Mouse (Mus musculus) spleen, adult 2 months (tissue): ENCODE data around the gene Prr14l. TPM values are rescaled to one million over a fixed set of nuclear protein-coding genes. Genes with fewer than 3 reads are reported as not detected.
"Not testable (repeated sequence)": the region's sequence is repeated elsewhere in the genome, so short reads cannot be mapped to it uniquely, and the experiment has no call there.

ENCODE experiments used
- DNase-seq, 2 experiments: peaks; one replicate each; pipeline versions ENCODE4 v3.0.0 to v3.0.0-alpha.2; 2012 to 2021; ENCODE audit warnings: low spot score in 2 of 2, low read depth in 1 of 2
- H3K27ac ChIP-seq: fragments of 200-500 bp; 2 replicates; pipeline ENCODE4 v1.5.1; 2012; ENCODE audit warnings: low read length, inconsistent platforms; ENCODE audit not compliant: insufficient read depth
- H3K27me3 ChIP-seq: fragments of 200-500 bp; 2 replicates; pipeline ENCODE4 v1.6.1; 2012; ENCODE audit warnings: mild to moderate bottlenecking, moderate library complexity, low read length, inconsistent platforms; ENCODE audit not compliant: control insufficient read depth, insufficient read depth
- H3K36me3 ChIP-seq: fragments of 200-500 bp; 2 replicates; pipeline ENCODE4 v1.6.1; 2012; ENCODE audit warnings: mild to moderate bottlenecking, low read length, inconsistent platforms; ENCODE audit not compliant: control insufficient read depth, insufficient read depth
- H3K4me1 ChIP-seq: fragments of 200-500 bp; 2 replicates; pipeline ENCODE4 v1.6.1; 2011; ENCODE audit warnings: inconsistent platforms; ENCODE audit not compliant: control insufficient read depth, insufficient read depth, insufficient read length
- H3K4me3 ChIP-seq: fragments of 200-500 bp; 2 replicates; pipeline ENCODE4 v1.5.1; 2011; ENCODE audit warnings: mild to moderate bottlenecking, inconsistent platforms; ENCODE audit not compliant: insufficient read depth, insufficient read length; ENCODE audit errors: extremely low read depth
- CTCF ChIP-seq: fragments of 200-500 bp; IDR thresholded peaks from 2 replicates; pipeline ENCODE4 v1.5.1; 2011; ENCODE audit warnings: mild to moderate bottlenecking, inconsistent platforms; ENCODE audit not compliant: insufficient read depth, insufficient read length, insufficient replicate concordance; ENCODE audit errors: extremely low read depth
- POLR2A ChIP-seq: fragments of 200-500 bp; IDR thresholded peaks from 2 replicates; pipeline ENCODE4 v1.6.1; 2011; ENCODE audit warnings: low read depth, low read length, inconsistent platforms
- WGBS: fragments of 180-500 bp; shearing (Covaris S2); methylation state at CpG from one replicate; pipeline ENCODE4 v1.1.7; 2018; 5-methylcytosine and 5-hydroxymethylcytosine counted together
- polyA plus RNA-seq: library from polyadenylated mRNA; depleted of rRNA; stranded (reverse); fragments of >200 nt; gene quantifications from 2 replicates; pipeline ENCODE4 v1.2.3, GENCODE M21; 2012

The Prr14l gene
- polyA plus RNA-seq, 1 experiment: 15.1 TPM

GRCm38 (mm10) chr5:32840029-32840428, 14.0 kb downstream of the Prr14l start:
- Histone ChIP-seq H3K27ac (no peak overlapping the region), H3K4me3 (no peak overlapping the region), H3K4me1 (no peaks in the 10 kb centered on the region), H3K27me3 (no peaks in the 10 kb centered on the region), H3K36me3 (peaks cover 34% of the 10 kb centered on the region)
- 97% methylated on average over 2 of the region's 2 CpGs for WGBS
- DNase-seq: no peak
- TF ChIP-seq POLR2A: no peak
- no peak for TF ChIP-seq CTCF

GRCm38 (mm10) chr5:32836976-32837375, 17.1 kb downstream of the Prr14l start:
- Histone ChIP-seq H3K4me1 (no peaks in the 10 kb centered on the region), H3K4me3 (no peak overlapping the region), H3K27ac (no peak overlapping the region), H3K27me3 (no peaks in the 10 kb centered on the region), H3K36me3 (peaks cover 26% of the 10 kb centered on the region)
- DNase-seq: no peak
- no peak for TF ChIP-seq CTCF
- WGBS: 91% methylated on average over 5 of the region's 5 CpGs

GRCm38 (mm10) chr5:32834497-32834896, 19.6 kb downstream of the Prr14l start:
- WGBS: 89% methylated on average over 1 of the region's 1 CpGs
- no peaks in the 10 kb centered on the region for H3K27me3 ChIP-seq
- no peaks in the 10 kb centered on the region for H3K4me1 ChIP-seq
- H3K4me3 ChIP-seq: no peak overlapping the region
- no peak for TF ChIP-seq CTCF
- TF ChIP-seq POLR2A: no peak
- no peak overlapping the region for H3K27ac ChIP-seq
- peaks cover 27% of the 10 kb centered on the region for H3K36me3 ChIP-seq
- no peak for DNase-seq

GRCm38 (mm10) chr5:32830054-32830453, 24.0 kb downstream of the Prr14l start:
- DNase-seq: no peak
- Histone ChIP-seq H3K27me3 (no peaks in the 10 kb centered on the region), H3K36me3 (peaks cover 29% of the 10 kb centered on the region), H3K4me3 (no peak overlapping the region), H3K27ac (no peak overlapping the region), H3K4me1 (no peaks in the 10 kb centered on the region)
- WGBS: 96% methylated on average over 2 of the region's 2 CpGs
- TF ChIP-seq POLR2A (no peak), CTCF (no peak)

GRCm38 (mm10) chr5:32828766-32829165, 25.3 kb downstream of the Prr14l start:
- peaks cover 26% of the 10 kb centered on the region for H3K36me3 ChIP-seq
- H3K4me1 ChIP-seq, H3K27me3 ChIP-seq, DNase-seq, H3K4me3 ChIP-seq, H3K27ac ChIP-seq: not testable (repeated sequence)
- WGBS: 80% methylated on average over 1 of the region's 1 CpGs

- H3K27me3 ChIP-seq: no peaks in the 10 kb centered on the region
- TF ChIP-seq POLR2A (no peak), CTCF (no peak)
- over 99% methylated on average over 7 of the region's 7 CpGs for WGBS
- DNase-seq: no peak
- H3K4me1 ChIP-seq: no peaks in the 10 kb centered on the region
- no peak within 1 kb of the TSS for H3K27ac ChIP-seq
- H3K4me3 ChIP-seq: no peak within 1 kb of the TSS
- H3K36me3 ChIP-seq: peaks cover 26% of the 10 kb centered on the region
Measured at GRCm38 (mm10) chr5:32827009-32827408, 27.0 kb downstream of the Prr14l start, which contains the start of gene Gm20671. Gene Gm20671, minus strand, starts transcription at chr5:32827109.

- whole genome bisulfite sequencing: 95% methylated on average over 8 of the region's 8 CpGs
- H3K27ac ChIP-seq: no peak overlapping the region
- TF ChIP-seq CTCF (no peak), POLR2A (no peak)
- no peaks in the 10 kb centered on the region for H3K27me3 ChIP-seq
- H3K4me1 ChIP-seq: no peaks in the 10 kb centered on the region
- H3K36me3 ChIP-seq: peaks cover 31% of the 10 kb centered on the region
- no peak overlapping the region for H3K4me3 ChIP-seq
- DNase-seq: no peak
Measured at GRCm38 (mm10) chr5:32820471-32820870, 33.6 kb downstream of the Prr14l start.
